Mouse (Mus musculus) G1E (cell line): ENCODE results near the gene 2300003K06Rik. TPM values are rescaled to one million over a fixed set of nuclear protein-coding genes. Genes with fewer than 3 reads are reported as not detected.

Experiments used
- polyA plus RNA-seq: library from polyadenylated mRNA; stranded (reverse); fragments of >175 nt; gene quantifications from 2 replicates; pipeline ENCODE4 v1.2.3, GENCODE M21; 2012
- total RNA-seq, 2 experiments: library from RNA; stranded (forward) in 1 of 2; stranded (reverse) in 1 of 2; fragments of 200-1000 nt in 1 of 2; fragments of >200 nt in 1 of 2; fragmentation: Nextera tagmentation in 1 of 2; gene quantifications; 2 replicates each; pipeline ENCODE4 v1.2.3; 2014 to 2017

The 2300003K06Rik gene
- total and polyA plus RNA-seq, 3 experiments: not detected

Other genes starting within 250 kb of the 2300003K06Rik start
Only the 20 nearest of the 38 such genes appear.
- not detected in 2 replicates for gene Gm14190, start 147.3 kb downstream of the 2300003K06Rik start, total RNA-seq (2014; fragmentation: Nextera tagmentation)
- gene Gm14190, start 147.3 kb downstream of the 2300003K06Rik start, total RNA-seq (2017): not detected in 2 replicates
- gene Gm14190, start 147.3 kb downstream of the 2300003K06Rik start, polyA plus RNA-seq: not detected in 2 replicates
- not detected in 2 replicates for gene Gm14180, start 103.8 kb downstream of the 2300003K06Rik start, total RNA-seq (2014; fragmentation: Nextera tagmentation)
- gene Gm14180, start 103.8 kb downstream of the 2300003K06Rik start, total RNA-seq (2017): not detected in 2 replicates
- gene Gm14180, start 103.8 kb downstream of the 2300003K06Rik start, polyA plus RNA-seq: not detected in 2 replicates
- gene Gm11595, start 65.2 kb downstream of the 2300003K06Rik start, total RNA-seq (2014; fragmentation: Nextera tagmentation): not detected in 2 replicates
- gene Gm11595, start 65.2 kb downstream of the 2300003K06Rik start, total RNA-seq (2017): 0.12 TPM in 1 of 2 replicates, not detected in the other
- not detected in 2 replicates for gene Gm11595, start 65.2 kb downstream of the 2300003K06Rik start, polyA plus RNA-seq
- gene Krtap4-8, start 57.4 kb downstream of the 2300003K06Rik start, total RNA-seq (2014; fragmentation: Nextera tagmentation): not detected in 2 replicates
- gene Krtap4-8, start 57.4 kb downstream of the 2300003K06Rik start, total RNA-seq (2017): 0.27 TPM in 1 of 2 replicates, not detected in the other
- not detected in 2 replicates for gene Krtap4-8, start 57.4 kb downstream of the 2300003K06Rik start, polyA plus RNA-seq
- not detected in 2 replicates for gene Krtap4-9, start 52.9 kb downstream of the 2300003K06Rik start, total RNA-seq (2014; fragmentation: Nextera tagmentation)
- gene Krtap4-9, start 52.9 kb downstream of the 2300003K06Rik start, total RNA-seq (2017): not detected in 2 replicates
- not detected in 2 replicates for gene Krtap4-9, start 52.9 kb downstream of the 2300003K06Rik start, polyA plus RNA-seq
- not detected in 2 replicates for gene Gm11596, start 44.6 kb downstream of the 2300003K06Rik start, total RNA-seq (2014; fragmentation: Nextera tagmentation)
- gene Gm11596, start 44.6 kb downstream of the 2300003K06Rik start, total RNA-seq (2017): 0.12 TPM in 1 of 2 replicates, not detected in the other
- not detected in 2 replicates for gene Gm11596, start 44.6 kb downstream of the 2300003K06Rik start, polyA plus RNA-seq
- gene Gm11569, start 39.1 kb downstream of the 2300003K06Rik start, total RNA-seq (2014; fragmentation: Nextera tagmentation): not detected in 2 replicates
- gene Gm11569, start 39.1 kb downstream of the 2300003K06Rik start, total RNA-seq (2017): not detected in 2 replicates
- not detected in 2 replicates for gene Gm11569, start 39.1 kb downstream of the 2300003K06Rik start, polyA plus RNA-seq
- not detected in 2 replicates for gene Gm11554, start 33.6 kb downstream of the 2300003K06Rik start, total RNA-seq (2014; fragmentation: Nextera tagmentation)
- not detected in 2 replicates for gene Gm11554, start 33.6 kb downstream of the 2300003K06Rik start, total RNA-seq (2017)
- gene Gm11554, start 33.6 kb downstream of the 2300003K06Rik start, polyA plus RNA-seq: not detected in 2 replicates
- not detected in 2 replicates for gene Krtap4-13, start 28.2 kb downstream of the 2300003K06Rik start, total RNA-seq (2014; fragmentation: Nextera tagmentation)
- gene Krtap4-13, start 28.2 kb downstream of the 2300003K06Rik start, total RNA-seq (2017): not detected in 2 replicates
- gene Krtap4-13, start 28.2 kb downstream of the 2300003K06Rik start, polyA plus RNA-seq: not detected in 2 replicates
- not detected in 2 replicates for gene Gm11564, start 22.4 kb downstream of the 2300003K06Rik start, total RNA-seq (2014; fragmentation: Nextera tagmentation)
- not detected in 2 replicates for gene Gm11564, start 22.4 kb downstream of the 2300003K06Rik start, total RNA-seq (2017)
- gene Gm11564, start 22.4 kb downstream of the 2300003K06Rik start, polyA plus RNA-seq: not detected in 2 replicates
- gene Krtap4-16, start 13.5 kb upstream of the 2300003K06Rik start, total RNA-seq (2014; fragmentation: Nextera tagmentation): not detected in 2 replicates
- gene Krtap4-16, start 13.5 kb upstream of the 2300003K06Rik start, total RNA-seq (2017): not detected in 2 replicates
- gene Krtap4-16, start 13.5 kb upstream of the 2300003K06Rik start, polyA plus RNA-seq: not detected in 2 replicates
- gene Gm11568, start 19.9 kb upstream of the 2300003K06Rik start, total RNA-seq (2014; fragmentation: Nextera tagmentation): not detected in 2 replicates
- gene Gm11568, start 19.9 kb upstream of the 2300003K06Rik start, total RNA-seq (2017): not detected in 2 replicates
- not detected in 2 replicates for gene Gm11568, start 19.9 kb upstream of the 2300003K06Rik start, polyA plus RNA-seq
- gene Gm11559, start 26.4 kb upstream of the 2300003K06Rik start, total RNA-seq (2014; fragmentation: Nextera tagmentation): not detected in 2 replicates
- 0.29 TPM in 1 of 2 replicates, not detected in the other for gene Gm11559, start 26.4 kb upstream of the 2300003K06Rik start, total RNA-seq (2017)
- gene Gm11559, start 26.4 kb upstream of the 2300003K06Rik start, polyA plus RNA-seq: not detected in 2 replicates
- gene Krtap9-1, start 35.3 kb upstream of the 2300003K06Rik start, total RNA-seq (2014; fragmentation: Nextera tagmentation): not detected in 2 replicates
- not detected in 2 replicates for gene Krtap9-1, start 35.3 kb upstream of the 2300003K06Rik start, total RNA-seq (2017)
- not detected in 2 replicates for gene Krtap9-1, start 35.3 kb upstream of the 2300003K06Rik start, polyA plus RNA-seq
- gene Gm11567, start 41.1 kb upstream of the 2300003K06Rik start, total RNA-seq (2014; fragmentation: Nextera tagmentation): not detected in 2 replicates
- gene Gm11567, start 41.1 kb upstream of the 2300003K06Rik start, total RNA-seq (2017): not detected in 2 replicates
- not detected in 2 replicates for gene Gm11567, start 41.1 kb upstream of the 2300003K06Rik start, polyA plus RNA-seq
- not detected in 2 replicates for gene Krtap31-1, start 69.9 kb upstream of the 2300003K06Rik start, total RNA-seq (2014; fragmentation: Nextera tagmentation)
- 0.27 and 0.29 TPM in 2 replicates for gene Krtap31-1, start 69.9 kb upstream of the 2300003K06Rik start, total RNA-seq (2017)
- not detected in 2 replicates for gene Krtap31-1, start 69.9 kb upstream of the 2300003K06Rik start, polyA plus RNA-seq
- not detected in 2 replicates for gene Gm11565, start 76.7 kb upstream of the 2300003K06Rik start, total RNA-seq (2014; fragmentation: Nextera tagmentation)
- 0.16 and 0.23 TPM in 2 replicates for gene Gm11565, start 76.7 kb upstream of the 2300003K06Rik start, total RNA-seq (2017)
- not detected in 2 replicates for gene Gm11565, start 76.7 kb upstream of the 2300003K06Rik start, polyA plus RNA-seq
- gene Krtap31-2, start 98.2 kb upstream of the 2300003K06Rik start, total RNA-seq (2014; fragmentation: Nextera tagmentation): not detected in 2 replicates
- gene Krtap31-2, start 98.2 kb upstream of the 2300003K06Rik start, total RNA-seq (2017): not detected in 2 replicates
- gene Krtap31-2, start 98.2 kb upstream of the 2300003K06Rik start, polyA plus RNA-seq: not detected in 2 replicates
- not detected in 2 replicates for gene Krtap9-5, start 110.4 kb upstream of the 2300003K06Rik start, total RNA-seq (2014; fragmentation: Nextera tagmentation)
- gene Krtap9-5, start 110.4 kb upstream of the 2300003K06Rik start, total RNA-seq (2017): not detected in 2 replicates
- not detected in 2 replicates for gene Krtap9-5, start 110.4 kb upstream of the 2300003K06Rik start, polyA plus RNA-seq
- gene Krtap29-1, start 141.0 kb upstream of the 2300003K06Rik start, total RNA-seq (2014; fragmentation: Nextera tagmentation): not detected in 2 replicates
- gene Krtap29-1, start 141.0 kb upstream of the 2300003K06Rik start, total RNA-seq (2017): not detected in 2 replicates
- not detected in 2 replicates for gene Krtap29-1, start 141.0 kb upstream of the 2300003K06Rik start, polyA plus RNA-seq